Mouse (Mus musculus) CH12.LX (cell line): ENCODE measurements around the gene Ergic1. TPM values are rescaled to one million over a fixed set of nuclear protein-coding genes. Genes with fewer than 3 reads are reported as not detected.
A peak's percentile ranks its signal among the peaks of the same experiment; 100 is the strongest.

Experiments
- DNase-seq: peaks from one replicate; pipeline ENCODE4 v3.0.0-alpha.2; 2013; ENCODE audit errors: extremely low read depth
- H3K27ac ChIP-seq: 2 replicates; pipeline ENCODE4 v1.5.1; 2012; ENCODE audit warnings: low read depth, mild to moderate bottlenecking, control low read depth, moderate library complexity; ENCODE audit not compliant: insufficient read depth
- H3K27me3 ChIP-seq: replicated peaks from 2 replicates; pipeline ENCODE3; 2012; ENCODE audit warnings: inconsistent platforms
- H3K36me3 ChIP-seq, 2 experiments: replicated peaks in 1 of 2; 2 replicates each; pipeline versions ENCODE3 to v1.6.1; 2012; ENCODE audit warnings: inconsistent platforms in 1 of 2, low read length in 1 of 2, mild to moderate bottlenecking in 1 of 2, mixed read lengths in 1 of 2, moderate library complexity in 1 of 2; ENCODE audit not compliant: control insufficient read depth in 1 of 2, insufficient read depth in 1 of 2
- H3K4me1 ChIP-seq, 2 experiments: 2 replicates each; pipeline ENCODE4 v1.6.1; 2012; ENCODE audit warnings: inconsistent platforms in 1 of 2, moderate library complexity in 1 of 2; ENCODE audit not compliant: insufficient read depth in 2 of 2, control insufficient read depth in 1 of 2
- H3K4me2 ChIP-seq: 2 replicates; pipeline ENCODE4 v1.6.1; 2012; ENCODE audit warnings: low read depth, mild to moderate bottlenecking, control low read depth; ENCODE audit not compliant: poor library complexity, insufficient read depth, severe bottlenecking
- H3K4me3 ChIP-seq, 3 experiments: fragments of 150-350 bp in 1 of 3; sonication (generic) in 1 of 3; replicated peaks in 1 of 3; 2 replicates each; pipeline versions ENCODE3 to v1.5.1; 2011 to 2012; ENCODE audit warnings: low read depth in 2 of 3, low read length in 2 of 3, mild to moderate bottlenecking in 2 of 3, moderate library complexity in 2 of 3, control low read depth in 1 of 3, improper control_type of control experiment in 1 of 3, inconsistent platforms in 1 of 3, mixed read lengths in 1 of 3; ENCODE audit not compliant: poor library complexity in 1 of 3
- H3K79me2 ChIP-seq: replicated peaks from 2 replicates; pipeline ENCODE4 v1.6.1; 2012; ENCODE audit warnings: mild to moderate bottlenecking, moderate library complexity; ENCODE audit not compliant: control insufficient read depth, poor library complexity, insufficient read depth, severe bottlenecking; ENCODE audit errors: extremely low read depth
- H3K9ac ChIP-seq: 2 replicates; pipeline ENCODE4 v1.6.1; 2012; ENCODE audit warnings: low read depth, mild to moderate bottlenecking, control low read depth, moderate library complexity; ENCODE audit not compliant: insufficient read depth
- H3K9me3 ChIP-seq: replicated peaks from 2 replicates; pipeline ENCODE3; 2012; ENCODE audit warnings: low read length, inconsistent platforms, mixed read lengths
- BHLHE40 ChIP-seq: IDR thresholded peaks from 2 replicates; pipeline ENCODE4 v1.6.1; 2011; ENCODE audit warnings: mild to moderate bottlenecking, low read depth, low read length, improper control_type of control experiment
- CHD2 ChIP-seq: IDR thresholded peaks from 2 replicates; pipeline ENCODE4 v1.6.1; 2011; ENCODE audit warnings: low read length, improper control_type of control experiment
- E2F4 ChIP-seq: IDR thresholded peaks from 2 replicates; pipeline ENCODE4 v1.6.1; 2011; ENCODE audit warnings: low read depth, low read length, improper control_type of control experiment; ENCODE audit not compliant: insufficient replicate concordance
- ELF1 ChIP-seq: IDR thresholded peaks from 2 replicates; pipeline ENCODE4 v1.6.1; 2014; ENCODE audit warnings: low read depth, mild to moderate bottlenecking, inconsistent platforms, low read length, improper control_type of control experiment
- GABPA ChIP-seq: IDR thresholded peaks from 2 replicates; pipeline ENCODE4 v1.6.1; 2012; ENCODE audit warnings: low read depth, low read length, improper control_type of control experiment, inconsistent platforms; ENCODE audit not compliant: insufficient replicate concordance
- HCFC1 ChIP-seq: IDR thresholded peaks from 2 replicates; pipeline ENCODE4 v1.6.1; 2012; ENCODE audit warnings: low read depth, mild to moderate bottlenecking, inconsistent platforms, low read length, improper control_type of control experiment
- IRF4 ChIP-seq: IDR thresholded peaks from 2 replicates; pipeline ENCODE4 v1.6.1; 2014; ENCODE audit warnings: low read depth, mild to moderate bottlenecking, inconsistent platforms, low read length, improper control_type of control experiment
- KAT2A ChIP-seq: IDR thresholded peaks from 2 replicates; pipeline ENCODE4 v1.6.1; 2012; ENCODE audit warnings: low read length, improper control_type of control experiment, inconsistent platforms; ENCODE audit not compliant: insufficient replicate concordance
- MAZ ChIP-seq: IDR thresholded peaks from 2 replicates; pipeline ENCODE4 v1.6.1; 2012; ENCODE audit warnings: low read depth, mild to moderate bottlenecking, inconsistent platforms, low read length, improper control_type of control experiment, moderate library complexity
- MXI1 ChIP-seq: IDR thresholded peaks from 2 replicates; pipeline ENCODE4 v1.6.1; 2011; ENCODE audit warnings: mild to moderate bottlenecking, low read depth, low read length, improper control_type of control experiment
- MYC ChIP-seq: IDR thresholded peaks from 2 replicates; pipeline ENCODE4 v1.6.1; 2011; ENCODE audit warnings: low read depth, mild to moderate bottlenecking, improper control_type of control experiment, low read length
- NELFE ChIP-seq: IDR thresholded peaks from 2 replicates; pipeline ENCODE4 v1.6.1; 2011; ENCODE audit warnings: low read depth, low read length, improper control_type of control experiment
- PAX5 ChIP-seq: IDR thresholded peaks from 2 replicates; pipeline ENCODE4 v1.6.1; 2012; ENCODE audit warnings: low read length, inconsistent platforms, mixed read lengths
- POLR2A ChIP-seq: IDR thresholded peaks from 2 replicates; pipeline ENCODE4 v1.6.1; 2011; ENCODE audit warnings: low read depth, mild to moderate bottlenecking, improper control_type of control experiment, low read length
- RCOR1 ChIP-seq: conservative IDR thresholded peaks from 2 replicates; pipeline ENCODE4 v1.6.1; 2012; ENCODE audit warnings: low read depth, mild to moderate bottlenecking, inconsistent platforms, low read length, improper control_type of control experiment
- SIN3A ChIP-seq: IDR thresholded peaks from 2 replicates; pipeline ENCODE4 v1.6.1; 2012; ENCODE audit warnings: low read length, improper control_type of control experiment, inconsistent platforms
- TBP ChIP-seq: conservative IDR thresholded peaks from 2 replicates; pipeline ENCODE4 v1.6.1; 2011; ENCODE audit warnings: low read depth, low read length, improper control_type of control experiment
- TCF12 ChIP-seq: IDR thresholded peaks from 2 replicates; pipeline ENCODE4 v1.6.1; 2014; ENCODE audit warnings: low read depth, mild to moderate bottlenecking, inconsistent platforms, low read length, improper control_type of control experiment
- USF1 ChIP-seq: IDR thresholded peaks from 2 replicates; pipeline ENCODE4 v1.6.1; 2014; ENCODE audit warnings: low read depth, mild to moderate bottlenecking, inconsistent platforms, low read length, improper control_type of control experiment
- USF2 ChIP-seq: conservative IDR thresholded peaks from 2 replicates; pipeline ENCODE4 v1.6.1; 2011; ENCODE audit warnings: low read depth, low read length, improper control_type of control experiment
- ZMIZ1 ChIP-seq: IDR thresholded peaks from 2 replicates; pipeline ENCODE4 v1.6.1; 2012; ENCODE audit warnings: low read depth, mild to moderate bottlenecking, inconsistent platforms, low read length, improper control_type of control experiment
- ZNF384 ChIP-seq: IDR thresholded peaks from 2 replicates; pipeline ENCODE4 v1.6.1; 2012; ENCODE audit warnings: low read depth, low read length, improper control_type of control experiment, inconsistent platforms
- dilution Hi-C: fragments of 300-500 bp; cut with MboI; formaldehyde crosslinking; loops from 2 replicates; pipeline ENCODE4 v1.14.3; 2020; ENCODE audit warnings: low sequenced_read_pairs; ENCODE audit not compliant: extremely low pct_unique_long_range_greater_than_20kb, extremely low pct_ligation_motif_present
- in situ Hi-C: fragments of 300-500 bp; cut with MboI; formaldehyde crosslinking; loops from 3 replicates; pipeline ENCODE4 v1.14.3; 2019; ENCODE audit warnings: low sequenced_read_pairs, low pct_ligation_motif_present, low pct_unique_long_range_greater_than_20kb, mixed read lengths
- polyA plus RNA-seq: library from polyadenylated mRNA; unstranded; fragments of >175 nt; gene quantifications from 2 replicates; pipeline ENCODE4 v1.2.1, GENCODE M21; 2012; ENCODE audit warnings: low read depth; ENCODE audit not compliant: insufficient read length
- total RNA-seq, 2 experiments: library from RNA; depleted of rRNA; stranded (reverse); fragments of 300-350 nt in 1 of 2; fragments of >200 nt in 1 of 2; gene quantifications; 2 replicates each; pipeline ENCODE4 v1.2.3; 2012 to 2014

Ergic1 gene
- total and polyA plus RNA-seq, 3 experiments = 93.5 to 142 (median 131) TPM

DNA sequence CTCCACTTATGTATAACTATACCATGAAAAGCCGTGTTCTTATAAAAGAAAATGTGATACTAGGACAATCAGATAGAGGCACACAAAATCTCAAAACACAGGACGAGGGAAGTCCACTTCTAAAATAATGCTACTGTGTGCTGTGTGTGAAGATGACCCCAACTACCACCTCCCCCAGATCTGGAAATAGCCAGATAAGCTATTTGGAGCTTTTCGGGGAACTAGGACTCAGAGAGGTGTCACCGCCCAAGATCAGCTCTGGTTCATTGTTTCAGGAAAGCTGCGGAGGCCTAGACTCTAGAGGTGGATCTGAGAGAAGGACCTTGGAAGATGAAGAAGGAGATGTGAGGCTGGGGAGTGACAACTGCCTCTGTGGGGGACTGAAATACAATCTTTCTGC, 26.6 kb upstream of the Ergic1 start:
- H3K4me3 ChIP-seq = no peak overlapping the region
- TF ChIP-seq USF2 = no peak
- TF ChIP-seq, all 38 proteins: peak for 0
- in situ Hi-C loops = no loop called here
- dilution Hi-C loops = no loop called here
- Histone ChIP-seq H3K79me2 (no peaks in the 10 kb centered on the region), H3K27me3 (no peaks in the 10 kb centered on the region), H3K9me3 (no peaks in the 10 kb centered on the region), H3K4me2 (no peak overlapping the region), H3K36me3 (no peaks in the 10 kb centered on the region), H3K4me1 (peaks cover 44 to 81% of the 10 kb centered on the region in 2 experiments), H3K27ac (no peak overlapping the region), H3K9ac (no peak overlapping the region)
- no peak for DNase-seq

DNA sequence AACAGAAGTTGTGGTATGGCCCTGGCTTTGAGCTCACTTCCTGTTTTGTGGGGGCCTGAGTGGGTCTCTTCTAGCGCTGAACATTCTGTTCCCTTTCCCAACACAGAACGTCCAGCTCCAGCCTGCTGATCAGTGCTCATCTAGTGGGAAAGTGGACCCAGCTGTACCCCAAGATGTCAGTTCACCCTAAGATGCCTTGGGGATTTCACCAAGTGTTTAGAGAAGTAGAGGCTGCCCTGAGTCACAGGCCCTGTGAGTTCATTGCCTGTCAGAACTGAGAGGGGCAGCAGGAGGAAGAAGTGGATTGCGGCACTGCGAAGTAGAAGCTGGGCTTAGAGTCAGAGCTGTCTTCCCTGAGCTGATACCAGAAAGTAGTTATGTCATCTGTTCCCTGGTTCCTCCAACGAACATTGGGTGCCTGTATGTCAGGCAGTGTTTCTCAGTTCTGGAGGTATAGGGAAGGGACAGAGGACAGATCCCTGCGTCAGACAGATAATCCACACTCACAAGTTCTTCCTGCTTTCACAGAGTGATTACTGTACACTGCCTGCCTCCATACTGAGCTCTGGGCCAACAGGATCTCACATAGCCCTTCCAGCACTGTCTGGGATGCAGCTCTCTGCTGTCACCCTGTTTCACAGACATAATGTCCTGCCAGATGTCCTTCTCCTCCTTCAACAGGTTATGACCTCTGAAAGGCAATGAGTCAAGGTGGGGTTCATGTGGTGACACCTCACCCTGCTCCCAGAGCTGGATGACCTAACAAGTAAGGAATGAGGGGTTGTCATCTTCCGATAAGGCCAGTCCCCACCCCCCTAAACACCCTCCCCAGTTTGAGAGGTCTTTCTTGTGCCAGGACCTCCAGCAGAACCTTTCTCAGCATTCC, 25.8 kb upstream of the Ergic1 start:
- in situ Hi-C loops (no loop called here), dilution Hi-C loops (no loop called here)
- peak; percentile 34 for DNase-seq
- no peaks in the 10 kb centered on the region for H3K36me3 ChIP-seq
- no peak overlapping the region for H3K4me3 ChIP-seq
- H3K4me2 ChIP-seq = no peak overlapping the region
- H3K27ac ChIP-seq = no peak overlapping the region
- H3K4me1 ChIP-seq = peaks cover 42 to 77% of the 10 kb centered on the region in 2 experiments
- H3K27me3 ChIP-seq = no peaks in the 10 kb centered on the region
- no peaks in the 10 kb centered on the region for H3K9me3 ChIP-seq
- no peaks in the 10 kb centered on the region for H3K79me2 ChIP-seq
- H3K9ac ChIP-seq = no peak overlapping the region
- TF ChIP-seq GABPA (no peak), ZNF384 (no peak), MXI1 (no peak), SIN3A (no peak), ELF1 (peak; percentile 37; the same call in 1 of the 2 replicates), POLR2A (0 out of 2 replicates have a peak, but pooled peaks have one; percentile 19), MYC (no peak), NELFE (no peak)

DNA sequence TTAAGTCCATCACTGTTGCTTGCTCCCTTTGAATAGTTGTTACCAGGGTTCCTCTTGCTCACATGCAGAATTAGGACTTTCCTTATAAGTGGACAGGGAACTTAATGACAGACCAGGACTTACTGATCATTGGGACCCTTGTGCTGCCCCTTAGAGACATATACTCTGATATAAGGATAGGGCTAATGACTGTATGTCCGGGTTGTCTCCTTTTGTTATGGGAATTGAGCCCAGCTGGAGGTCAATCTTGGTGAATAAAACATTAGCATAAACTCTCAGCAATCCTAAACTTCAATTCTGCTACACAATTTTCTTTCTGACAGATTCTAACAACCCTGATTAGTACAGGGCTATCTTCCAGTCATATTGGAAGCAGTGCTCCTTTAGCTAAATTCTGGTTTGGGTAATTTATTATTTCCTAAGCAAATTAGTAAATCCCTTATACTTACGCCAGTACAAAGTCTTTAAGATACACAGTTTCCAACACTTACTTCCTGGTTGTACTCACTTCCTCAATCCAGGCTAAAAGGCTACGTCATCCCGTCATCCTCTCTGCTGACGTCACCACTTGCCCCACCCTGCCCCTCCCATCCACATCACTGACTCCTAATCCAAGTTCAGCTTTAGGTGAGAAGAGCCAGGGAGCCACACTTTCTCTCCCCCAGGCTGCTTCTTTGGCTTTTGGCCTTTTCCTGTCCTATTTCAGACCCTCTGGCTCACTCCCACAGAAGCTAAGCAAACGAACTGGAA, 23.4 kb upstream of the Ergic1 start:
- DNase-seq = peak; percentile 94
- Histone ChIP-seq H3K36me3 (no peaks in the 10 kb centered on the region), H3K4me3 (peak overlapping the region; percentile 58 to 90 (median 60)), H3K27ac (no peak overlapping the region), H3K9ac (peak overlapping the region; percentile 88), H3K4me1 (peaks cover 19 to 55% of the 10 kb centered on the region in 2 experiments), H3K79me2 (no peaks in the 10 kb centered on the region), H3K9me3 (no peaks in the 10 kb centered on the region), H3K27me3 (no peaks in the 10 kb centered on the region), H3K4me2 (peak overlapping the region; percentile 95)
- dilution Hi-C loops (no loop called here), in situ Hi-C loops (no loop called here)
- TF ChIP-seq IRF4 = peak; percentile 19; the same call in 1 of the 2 replicates
- 0 out of 2 replicates have a peak, but pooled peaks have one; percentile 25 for TF ChIP-seq TCF12
- TF ChIP-seq ELF1 = peak; percentile 98
- no peak for TF ChIP-seq RCOR1
- no peak for TF ChIP-seq CHD2
- no peak for TF ChIP-seq ZMIZ1
- no peak for TF ChIP-seq KAT2A
- TF ChIP-seq MAZ = peak; percentile 94
- TF ChIP-seq GABPA = no peak
- peak; percentile 74 for TF ChIP-seq HCFC1
- no peak for TF ChIP-seq USF1
- TF ChIP-seq NELFE = peak; percentile 63; the same call in 1 of the 2 replicates
- TF ChIP-seq E2F4 = no peak
- TF ChIP-seq SIN3A = peak; percentile 79
- TF ChIP-seq TBP = peak; percentile 90
- no peak for TF ChIP-seq BHLHE40
- TF ChIP-seq PAX5 = no peak
- peak; percentile 73 for TF ChIP-seq POLR2A
